Comparison of ENCODE assay signal across 8 mouse cellular contexts in genomic region chr1:71653400-71654159, GRCm38 (mm10). TPM values are rescaled to one million over a fixed set of nuclear protein-coding genes. Genes with fewer than 3 reads are reported as not detected.
DNase-seq lines count a peak whose midpoint lies in the region; ATAC-seq and TF ChIP-seq lines count a peak whose summit lies in the region.

No protein-coding gene starts in this region.

- H3K4me1 ChIP-seq in kidney, embryonic 14.5 days (ENCODE audit: control insufficient read depth, insufficient read depth, low read length): peaks cover 24% of the 10 kb centered on the region; the same call in 1 of the 2 replicates
- peaks cover 2% of the 10 kb centered on the region; the same call in 1 of the 2 replicates for H3K4me1 ChIP-seq in embryonic facial prominence, embryonic 11.5 days (ENCODE audit: control insufficient read depth, insufficient read depth, low read length)
- H3K4me1 ChIP-seq in liver, adult 2 months (ENCODE audit: control insufficient read depth, insufficient read depth, low read length): peaks cover 7% of the 10 kb centered on the region

- no peak for DNase-seq in kidney, adult 9 months
- peak; percentile 56 for DNase-seq in embryonic facial prominence, embryonic 11.5 days (ENCODE audit: low spot score)
- DNase-seq in heart, postnatal 4 days: peak; percentile 31
- DNase-seq in liver, adult 2 months (ENCODE audit: extremely low read depth, low read depth, low spot score): no peak
- DNase-seq in neural tube, embryonic 10.5 days (ENCODE audit: extremely low spot score, low spot score): peak; percentile 71
- no peak for DNase-seq in left cerebral cortex, adult 9 months (ENCODE audit: low spot score in 2 of 2)
- no peak for DNase-seq in layer of hippocampus, adult 18-20 months (ENCODE audit: low spot score in 2 of 2)

- H3K79me2 ChIP-seq in liver, adult 2 months (ENCODE audit: control insufficient read depth, insufficient read depth, low read length): peaks cover 6% of the 10 kb centered on the region

- TF ChIP-seq POLR2A in liver, adult 2 months (IDR thresholded peaks at IDR 0.05; ENCODE audit: extremely low read depth, insufficient read depth, low read length): no peak

- H3K9me3 ChIP-seq in kidney, embryonic 14.5 days (ENCODE audit: control insufficient read depth, low read length): no peaks in the 10 kb centered on the region
- H3K9me3 ChIP-seq in embryonic facial prominence, embryonic 11.5 days (replicated peaks; ENCODE audit: control insufficient read depth, low read length): no peaks in the 10 kb centered on the region

- peak overlapping the region; percentile 93 for H3K27ac ChIP-seq in kidney, embryonic 14.5 days (ENCODE audit: low read depth, low read length)
- peak overlapping the region; percentile 87 for H3K27ac ChIP-seq in embryonic facial prominence, embryonic 11.5 days (replicated peaks; ENCODE audit: low read depth, low read length)
- peak overlapping the region; percentile 93 for H3K27ac ChIP-seq in liver, adult 2 months (replicated peaks; ENCODE audit: insufficient read depth, low read depth, low read length)

- no peaks in the 10 kb centered on the region for H3K27me3 ChIP-seq in kidney, embryonic 14.5 days (ENCODE audit: control insufficient read depth, insufficient read depth, low read length)
- H3K27me3 ChIP-seq in embryonic facial prominence, embryonic 11.5 days (ENCODE audit: control insufficient read depth, insufficient read depth, low read length): no peaks in the 10 kb centered on the region
- H3K27me3 ChIP-seq in liver, adult 2 months (ENCODE audit: control insufficient read depth, insufficient read depth, low read length): no peaks in the 10 kb centered on the region

- TF ChIP-seq CTCF in liver, adult 2 months (IDR thresholded peaks at IDR 0.05; ENCODE audit: low read depth, low read length): no peak

- ATAC-seq in kidney, embryonic 14.5 days (ENCODE audit: low FRiP score, low TSS enrichment): peak; percentile 39
- peak; percentile 20; the same call in 1 of the 2 replicates for ATAC-seq in embryonic facial prominence, embryonic 11.5 days (replicated peaks; ENCODE audit: insufficient number of reproducible peaks, low FRiP score, low TSS enrichment, low read depth)

- H3K9ac ChIP-seq in kidney, embryonic 14.5 days (ENCODE audit: low read depth, low read length): peak overlapping the region; percentile 81
- peak overlapping the region; percentile 94 for H3K9ac ChIP-seq in embryonic facial prominence, embryonic 11.5 days (replicated peaks; ENCODE audit: low read length)
- H3K9ac ChIP-seq in liver, adult 2 months (ENCODE audit: low read depth, low read length): peak overlapping the region; percentile 79

- peak overlapping the region; percentile 81 for H3K4me2 ChIP-seq in kidney, embryonic 14.5 days (replicated peaks; ENCODE audit: low read depth, low read length)
- H3K4me2 ChIP-seq in embryonic facial prominence, embryonic 11.5 days (ENCODE audit: low read depth, low read length): peak overlapping the region; percentile 75

- peaks cover 20% of the 10 kb centered on the region for H3K36me3 ChIP-seq in kidney, embryonic 14.5 days (ENCODE audit: control insufficient read depth, insufficient read depth, low read length)
- no peaks in the 10 kb centered on the region for H3K36me3 ChIP-seq in embryonic facial prominence, embryonic 11.5 days (replicated peaks; ENCODE audit: control insufficient read depth, insufficient read depth, low read depth, low read length)
- H3K36me3 ChIP-seq in liver, adult 2 months (ENCODE audit: control insufficient read depth, insufficient read depth, low read length): peaks cover 20% of the 10 kb centered on the region

- H3K4me3 ChIP-seq in kidney, embryonic 14.5 days (ENCODE audit: low read length): peak overlapping the region; percentile 74
- peak overlapping the region; percentile 71 for H3K4me3 ChIP-seq in embryonic facial prominence, embryonic 11.5 days (ENCODE audit: low read depth, low read length)
- peak overlapping the region; percentile 62 for H3K4me3 ChIP-seq in liver, adult 2 months (ENCODE audit: insufficient read depth, low read depth, low read length)

- WGBS in kidney, embryonic 14.5 days: under 1% methylated on average over 24 of the region's 24 CpGs
- under 1% methylated on average over 23 of the region's 24 CpGs for WGBS in embryonic facial prominence, embryonic 11.5 days
- WGBS in liver, adult 2 months: under 1% methylated on average over 24 of the region's 24 CpGs

RNA-seq across cellular contexts. Expression of gene Fn1, which starts 0.6 kb away (rescaled TPM):
- polyA plus RNA-seq in kidney, embryonic 14.5 days (2014; fragmentation: Nextera tagmentation; extraction: Ambion mirVana): 129 and 158 TPM in 2 replicates
- 125 TPM in 2 replicates for polyA plus RNA-seq in embryonic facial prominence, embryonic 11.5 days (2014; fragmentation: Nextera tagmentation; extraction: Ambion mirVana)
- total RNA-seq in heart, postnatal 4 days (2021): 100 to 1,000 TPM; 515 to 516 TPM
- total RNA-seq in liver, adult 2 months (2014; rRNA removed): 530 and 615 TPM in 2 replicates
- 649 and 698 TPM in 2 replicates for polyA plus RNA-seq in liver, adult 2 months (2012; rRNA removed)
- 10 to 100 TPM; 35.2 to 39.9 TPM for total RNA-seq in layer of hippocampus, adult 18-20 months (2021)

Comparison
In these comparisons a context has a peak if more than half of its experiments do, and no peak if none do; other contexts are left out.
1. DNase-seq: peak in embryonic facial prominence, embryonic 11.5 days (single experiment), heart, postnatal 4 days (single experiment) and neural tube, embryonic 10.5 days (single experiment); none in kidney, adult 9 months (single experiment), liver, adult 2 months (single experiment), left cerebral cortex, adult 9 months (0 of 2) and layer of hippocampus, adult 18-20 months (0 of 2).
2. RNA of gene Fn1, which starts 0.6 kb away (total RNA-seq): 530 to 615 TPM in liver, adult 2 months and 515 to 516 TPM in heart, postnatal 4 days; 35.2 to 39.9 TPM in layer of hippocampus, adult 18-20 months; every median in the first group is over 10 times any median in the second.
3. Peak in every context shown above with its lines, with median percentiles within 50 percentile points of each other: H3K27ac ChIP-seq, H3K4me3 ChIP-seq and H3K9ac ChIP-seq.